In the genomic region with DNA sequence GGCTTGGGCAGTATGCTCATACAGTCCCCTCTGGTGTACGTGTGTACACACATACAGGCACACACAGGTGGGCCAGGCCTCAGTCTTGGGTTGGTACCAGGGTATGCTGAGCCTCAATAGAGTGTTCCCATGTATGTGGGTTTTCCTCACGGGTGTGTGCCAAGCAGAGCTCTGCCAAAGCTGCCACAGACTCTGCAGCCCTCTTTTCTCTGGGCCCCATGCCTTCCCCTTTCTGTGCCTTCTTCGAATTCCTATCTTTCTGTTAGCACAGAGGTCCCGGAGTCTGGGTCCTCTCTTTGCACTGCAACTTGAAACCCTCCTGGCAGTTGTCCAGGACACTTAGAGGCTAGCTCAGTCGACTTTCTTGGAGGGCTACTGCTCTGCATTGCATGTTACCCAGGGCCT, we compare ENCODE assay signal across 9 mouse cellular contexts. TPM values are rescaled to one million over a fixed set of nuclear protein-coding genes. Genes with fewer than 3 reads are reported as not detected.
A peak's percentile ranks its signal among the peaks of the same experiment; 100 is the strongest.
DNase-seq lines count a peak whose midpoint lies in the region; ATAC-seq lines count a peak whose summit lies in the region.
"Had no signal": no experiment of that assay in that cellular context is flagged by ENCODE, and none has a peak within 500 bp of the region (broad histone marks: within the 10 kb centered on the region; RNA-seq: fewer than 3 reads in every experiment).

No protein-coding gene starts in this region.

- H3K4me2 ChIP-seq in embryonic facial prominence, embryonic 14.5 days (ENCODE audit: low read depth, low read length), result peak overlapping the region; percentile 28
- no peak overlapping the region for H3K4me2 ChIP-seq in hindbrain, embryonic 11.5 days (replicated peaks; ENCODE audit: low read depth, low read length)

- peaks cover 30% of the 10 kb centered on the region for H3K4me1 ChIP-seq in embryonic facial prominence, embryonic 14.5 days (ENCODE audit: control insufficient read depth, insufficient read depth, low read length)
- no peaks in the 10 kb centered on the region; the same call in 1 of the 2 replicates for H3K4me1 ChIP-seq in hindbrain, embryonic 11.5 days (replicated peaks; ENCODE audit: control insufficient read depth, insufficient read depth, low read length)

- WGBS in embryonic facial prominence, embryonic 14.5 days, result 19% methylated on average over 5 of the region's 5 CpGs
- WGBS in hindbrain, embryonic 11.5 days, result 55% methylated on average over 5 of the region's 5 CpGs

- ATAC-seq in embryonic facial prominence, embryonic 14.5 days (ENCODE audit: low read depth), result peak; percentile 90
- ATAC-seq in hindbrain, embryonic 11.5 days (ENCODE audit: low FRiP score), result no peak

- no peaks in the 10 kb centered on the region for H3K9me3 ChIP-seq in embryonic facial prominence, embryonic 14.5 days (ENCODE audit: control insufficient read depth, low read length)
- H3K9me3 ChIP-seq in hindbrain, embryonic 11.5 days (ENCODE audit: control insufficient read depth, low read length), result no peaks in the 10 kb centered on the region

- no peaks in the 10 kb centered on the region for H3K27me3 ChIP-seq in embryonic facial prominence, embryonic 14.5 days (replicated peaks; ENCODE audit: control insufficient read depth, insufficient read depth, low read length)
- H3K27me3 ChIP-seq in hindbrain, embryonic 11.5 days (ENCODE audit: control insufficient read depth, insufficient read depth, low read length), result no peaks in the 10 kb centered on the region

- no peak overlapping the region for H3K4me3 ChIP-seq in embryonic facial prominence, embryonic 14.5 days (ENCODE audit: low read depth, low read length)
- no peak overlapping the region for H3K4me3 ChIP-seq in hindbrain, embryonic 11.5 days (ENCODE audit: low read depth, low read length)

- DNase-seq in gastrocnemius, adult 18-20 months (ENCODE audit: low spot score), result peak; percentile 14
- DNase-seq in gastrocnemius, adult 8-10 months (ENCODE audit: low spot score in 2 of 2), result no peak
- DNase-seq in embryonic facial prominence, embryonic 14.5 days (ENCODE audit: low spot score), result peak; percentile 96
- peak; percentile 36 for DNase-seq in hindbrain, embryonic 11.5 days (ENCODE audit: low spot score)
- peak; percentile 49 for DNase-seq in liver
- peak; percentile 66 for DNase-seq in ovary, postnatal 14 days (ENCODE audit: low spot score)
- no peak for DNase-seq in thymus, postnatal 25 days
- no peak for DNase-seq in thymus, adult 18-20 months

- peaks cover 10% of the 10 kb centered on the region; the same call in 1 of the 2 replicates for H3K36me3 ChIP-seq in embryonic facial prominence, embryonic 14.5 days (ENCODE audit: control insufficient read depth, insufficient read depth, low read length)
- no peaks in the 10 kb centered on the region for H3K36me3 ChIP-seq in hindbrain, embryonic 11.5 days (ENCODE audit: control insufficient read depth, insufficient read depth, low read length)

- peak overlapping the region; percentile 81 for H3K27ac ChIP-seq in embryonic facial prominence, embryonic 14.5 days (replicated peaks; ENCODE audit: low read depth, low read length)
- H3K27ac ChIP-seq in hindbrain, embryonic 11.5 days (ENCODE audit: low read depth, low read length), result no peak overlapping the region; the same call in 1 of the 2 replicates

- H3K9ac ChIP-seq in embryonic facial prominence, embryonic 14.5 days (ENCODE audit: low read depth, low read length), result peak overlapping the region; percentile 39; the same call in 1 of the 2 replicates
- H3K9ac ChIP-seq in hindbrain, embryonic 11.5 days (ENCODE audit: low read depth, low read length), result no peak overlapping the region

RNA-seq across cellular contexts. Expression of a gene that starts 33.1 kb away (rescaled TPM):
- total RNA-seq in gastrocnemius, adult 18-20 months (2021), result under 1 TPM; 0.18 to 0.28 TPM
- under 1 TPM; 0.10 to 0.20 (median 0.13) TPM for total RNA-seq in gastrocnemius, adult 8-10 months (2022)
- polyA plus RNA-seq in embryonic facial prominence, embryonic 14.5 days (2014; fragmentation: Nextera tagmentation; extraction: Ambion mirVana), result 17.6 and 22.7 TPM in 2 replicates
- 34.9 and 36.7 TPM in 2 replicates for polyA plus RNA-seq in hindbrain, embryonic 11.5 days (2014; fragmentation: Nextera tagmentation; extraction: Ambion mirVana)
- total RNA-seq: CH12.LX had no signal

Comparison
In these comparisons a context has a peak if more than half of its experiments do, and no peak if none do; other contexts are left out.
1. DNase-seq: peak in gastrocnemius, adult 18-20 months (single experiment), embryonic facial prominence, embryonic 14.5 days (single experiment), hindbrain, embryonic 11.5 days (single experiment), liver (single experiment) and ovary, postnatal 14 days (single experiment); none in gastrocnemius, adult 8-10 months (0 of 2), thymus, postnatal 25 days (single experiment) and thymus, adult 18-20 months (0 of 2).